Mouse (Mus musculus) neural tube, embryonic 11.5 days (tissue): Measurements from ENCODE around the gene Bnc2. TPM values are rescaled to one million over a fixed set of nuclear protein-coding genes. Genes with fewer than 3 reads are reported as not detected.

Experiments used
- ATAC-seq: fragments of 200-750 bp; cut with Nextera tagmentation; 2 replicates; pipeline ENCODE4 v1.8.0; 2017; ENCODE audit warnings: moderate number of reproducible peaks, mild to moderate bottlenecking, moderate TSS enrichment, moderate library complexity; ENCODE audit not compliant: insufficient read depth, low FRiP score, low TSS enrichment
- DNase-seq: peaks from one replicate; pipeline ENCODE4 v3.0.0-alpha.2; 2015; ENCODE audit warnings: low spot score
- H3K27ac ChIP-seq: fragments of 300-500 bp; sonication (generic); 2 replicates; pipeline ENCODE4 v1.5.1; 2014; ENCODE audit warnings: low read depth, mild to moderate bottlenecking, low read length
- H3K27me3 ChIP-seq: fragments of 300-500 bp; sonication (generic); 2 replicates; pipeline ENCODE4 v1.6.1; 2014; ENCODE audit warnings: mild to moderate bottlenecking, low read length, mixed read lengths; ENCODE audit not compliant: control insufficient read depth, insufficient read depth
- H3K36me3 ChIP-seq: fragments of 300-500 bp; sonication (generic); 2 replicates; pipeline ENCODE4 v1.6.1; 2014; ENCODE audit warnings: mild to moderate bottlenecking, low read length, moderate library complexity, mixed read lengths; ENCODE audit not compliant: control insufficient read depth, insufficient read depth
- H3K4me1 ChIP-seq: fragments of 300-500 bp; sonication (generic); 2 replicates; pipeline ENCODE4 v1.6.1; 2014; ENCODE audit warnings: low read length, mixed read lengths; ENCODE audit not compliant: control insufficient read depth, insufficient read depth
- H3K4me2 ChIP-seq: fragments of 300-500 bp; sonication (generic); 2 replicates; pipeline ENCODE4 v1.6.1; 2014; ENCODE audit warnings: low read depth, mild to moderate bottlenecking, moderate library complexity
- H3K4me3 ChIP-seq: fragments of 300-500 bp; sonication (generic); 2 replicates; pipeline ENCODE4 v1.5.1; 2014; ENCODE audit warnings: low read depth, low read length
- H3K9ac ChIP-seq: fragments of 300-500 bp; sonication (generic); 2 replicates; pipeline ENCODE4 v1.6.1; 2014; ENCODE audit warnings: mild to moderate bottlenecking, low read length
- H3K9me3 ChIP-seq: fragments of 300-500 bp; sonication (generic); 2 replicates; pipeline ENCODE4 v1.6.1; 2016; ENCODE audit warnings: low read length; ENCODE audit not compliant: control insufficient read depth
- WGBS: fragments of 180-500 bp; shearing (Covaris S2); extraction: QIAGEN DNeasy Blood & Tissue Kit; methylation state at CpG from one replicate; pipeline ENCODE4 v1.1.7; 2014; 5-methylcytosine and 5-hydroxymethylcytosine counted together
- polyA plus RNA-seq: library from polyadenylated mRNA; unstranded; fragments of >200 nt; fragmentation: Nextera tagmentation; extraction: Ambion mirVana; gene quantifications from 2 replicates; pipeline ENCODE4 v1.2.1, GENCODE M21; 2014

Bnc2 gene
- polyA plus RNA-seq, 1 experiment from 2014 or later, result 12.8 TPM

GRCm38 (mm10) chr4:84449246-84450005, 225.6 kb downstream of the Bnc2 start:
- 0 out of 2 replicates have a peak, but pooled peaks cover 4% of the 10 kb centered on the region for H3K4me1 ChIP-seq
- no peaks in the 10 kb centered on the region for H3K9me3 ChIP-seq
- H3K4me2 ChIP-seq, result no peak overlapping the region
- H3K4me3 ChIP-seq, result no peak overlapping the region
- H3K27me3 ChIP-seq, result no peaks in the 10 kb centered on the region
- H3K36me3 ChIP-seq, result no peaks in the 10 kb centered on the region
- 80% methylated on average over 7 of the region's 7 CpGs for WGBS
- H3K9ac ChIP-seq, result no peak overlapping the region
- H3K27ac ChIP-seq, result no peak overlapping the region
- no peak for DNase-seq
- ATAC-seq, result no peak

GRCm38 (mm10) chr4:84433324-84433723, 241.8 kb downstream of the Bnc2 start:
- no peak overlapping the region for H3K4me3 ChIP-seq
- no peak for DNase-seq
- H3K9ac ChIP-seq, result no peak overlapping the region
- no peak for ATAC-seq
- no peaks in the 10 kb centered on the region for H3K36me3 ChIP-seq
- no peaks in the 10 kb centered on the region for H3K9me3 ChIP-seq
- H3K27me3 ChIP-seq, result no peaks in the 10 kb centered on the region
- no peak overlapping the region for H3K4me2 ChIP-seq
- H3K4me1 ChIP-seq, result no peaks in the 10 kb centered on the region
- WGBS, result 95% methylated on average over 9 of the region's 9 CpGs
- no peak overlapping the region for H3K27ac ChIP-seq

DNA sequence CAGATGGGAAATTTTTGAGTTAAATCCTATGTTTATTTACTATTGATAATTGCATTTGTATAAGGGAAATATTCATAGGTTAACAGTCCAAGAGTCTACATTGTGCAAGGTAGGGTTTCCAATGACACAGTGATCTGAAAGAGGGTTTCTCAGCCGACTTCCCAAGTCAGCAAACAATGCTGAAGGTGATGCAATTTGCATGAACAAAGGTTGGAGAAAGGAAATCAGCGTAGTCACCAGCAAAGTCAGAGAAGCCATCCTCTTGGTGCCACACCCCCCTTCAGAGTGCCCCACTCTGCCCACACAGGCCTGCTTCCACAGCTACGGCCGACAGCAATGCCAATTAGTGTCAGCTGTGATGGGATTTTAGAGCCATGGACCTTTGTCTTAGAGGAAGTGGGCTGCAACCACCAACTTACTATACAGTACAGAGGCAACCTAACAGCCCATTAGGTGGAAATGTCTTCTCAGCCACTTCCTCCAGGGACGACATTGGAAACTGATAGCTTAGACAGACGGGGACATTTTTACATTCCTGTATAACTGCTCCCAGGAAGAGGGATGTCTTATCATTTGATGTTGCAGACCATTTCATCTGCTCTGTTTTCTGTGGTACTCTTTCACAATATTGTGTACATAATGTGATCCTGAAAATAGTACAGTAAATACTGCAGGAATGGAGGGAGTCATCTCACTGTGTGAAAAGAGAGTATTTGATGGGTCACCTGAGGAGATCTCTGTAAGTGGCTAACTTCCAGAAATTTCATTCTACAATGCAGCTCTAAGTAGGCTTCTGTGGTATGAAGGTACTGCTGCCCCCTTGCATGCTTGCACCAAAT, 243.2 kb downstream of the Bnc2 start:
- H3K9ac ChIP-seq, result no peak overlapping the region
- WGBS, result 54% methylated on average over 6 of the region's 6 CpGs
- H3K4me2 ChIP-seq, result no peak overlapping the region
- ATAC-seq (no peak), DNase-seq (no peak)
- H3K4me1 ChIP-seq, result no peaks in the 10 kb centered on the region
- no peak overlapping the region for H3K4me3 ChIP-seq
- no peak overlapping the region for H3K27ac ChIP-seq
- H3K36me3 ChIP-seq, result no peaks in the 10 kb centered on the region
- H3K9me3 ChIP-seq, result no peaks in the 10 kb centered on the region
- H3K27me3 ChIP-seq, result no peaks in the 10 kb centered on the region

DNA sequence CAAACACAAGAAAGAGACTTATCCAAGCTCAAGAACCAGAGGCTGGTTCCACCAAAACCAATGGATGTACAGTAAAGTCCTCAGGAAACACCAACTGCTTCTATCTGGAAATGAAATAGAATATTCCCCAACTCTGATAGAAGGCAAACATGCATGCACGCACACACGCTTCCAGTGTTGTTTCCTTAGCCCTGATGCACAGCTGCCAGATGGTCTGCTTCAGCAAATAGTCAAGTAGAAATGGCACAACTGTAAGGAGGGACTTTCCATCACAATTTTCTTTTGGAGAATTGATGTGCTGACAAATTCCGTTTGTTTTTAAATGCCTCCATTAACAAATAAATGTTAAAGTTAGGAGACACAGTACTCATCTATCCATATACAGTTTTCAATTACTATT, 247.1 kb downstream of the Bnc2 start:
- H3K4me2 ChIP-seq, result no peak overlapping the region
- no peak overlapping the region for H3K4me3 ChIP-seq
- H3K36me3 ChIP-seq, result no peaks in the 10 kb centered on the region
- no peaks in the 10 kb centered on the region for H3K9me3 ChIP-seq
- 87% methylated on average over 3 of the region's 3 CpGs for whole genome bisulfite sequencing
- no peaks in the 10 kb centered on the region for H3K4me1 ChIP-seq
- no peak overlapping the region for H3K27ac ChIP-seq
- H3K27me3 ChIP-seq, result no peaks in the 10 kb centered on the region
- DNase-seq (no peak), ATAC-seq (no peak)
- H3K9ac ChIP-seq, result no peak overlapping the region

DNA sequence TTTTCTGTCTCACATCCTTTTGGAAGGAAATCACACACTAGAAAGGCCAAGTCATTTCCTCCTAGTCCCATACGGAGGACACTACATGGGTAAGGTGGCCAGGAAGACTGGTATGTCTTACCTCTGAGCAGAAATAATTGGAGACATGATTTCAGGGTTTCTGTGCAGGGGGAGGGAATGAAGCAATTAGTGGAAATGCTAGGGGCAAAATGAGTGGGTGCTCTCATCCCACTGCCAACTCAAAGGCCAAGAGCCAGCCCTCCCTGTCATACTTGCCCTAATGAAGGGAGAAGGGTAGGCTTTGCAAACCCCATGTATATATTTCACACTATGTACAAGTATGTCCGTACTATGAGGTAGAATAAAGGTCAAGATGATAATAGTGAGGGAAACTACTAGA, 263.6 kb downstream of the Bnc2 start:
- DNase-seq (no peak), ATAC-seq (no peak)
- 96% methylated on average over 2 of the region's 2 CpGs for WGBS
- Histone ChIP-seq H3K27ac (no peak overlapping the region), H3K36me3 (no peaks in the 10 kb centered on the region), H3K4me3 (no peak overlapping the region), H3K4me1 (peaks cover 2% of the 10 kb centered on the region; the same call in 1 of the 2 replicates), H3K27me3 (no peaks in the 10 kb centered on the region), H3K4me2 (no peak overlapping the region), H3K9ac (no peak overlapping the region), H3K9me3 (no peaks in the 10 kb centered on the region)

DNA sequence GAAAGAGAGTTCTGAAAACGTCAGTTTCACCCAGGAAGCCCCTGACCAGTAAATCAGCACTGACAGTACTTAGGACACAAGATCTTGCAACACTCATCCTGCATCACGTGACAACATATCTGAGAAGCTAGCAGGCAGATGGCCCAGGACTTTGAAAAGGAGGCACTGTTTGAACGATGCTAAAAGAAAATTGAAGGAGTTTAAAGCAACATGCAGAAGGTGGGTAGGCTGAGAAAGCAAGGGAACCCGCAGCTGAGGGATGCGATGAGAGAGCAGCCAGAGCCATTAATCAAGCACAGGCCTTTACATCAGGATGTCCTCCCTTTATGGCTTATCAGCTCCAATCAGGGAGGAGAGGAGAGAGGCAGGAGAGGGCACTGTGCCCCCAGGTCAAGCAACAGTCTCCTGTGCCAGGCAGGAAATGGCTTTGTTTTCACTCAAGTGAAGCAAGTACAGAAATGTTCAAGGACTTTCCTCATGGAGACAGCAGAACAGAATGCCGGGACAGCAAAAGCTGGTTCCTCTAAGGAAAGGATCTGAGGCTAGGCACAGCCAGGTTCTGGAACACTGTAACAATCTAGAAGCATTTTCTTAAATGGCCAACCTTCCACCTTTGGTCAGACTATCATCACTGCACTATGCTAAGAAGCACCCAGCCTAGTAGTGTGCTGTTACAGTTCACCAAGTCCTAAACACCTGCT, 267.6 kb downstream of the Bnc2 start:
- no peak for DNase-seq
- Histone ChIP-seq H3K36me3 (no peaks in the 10 kb centered on the region), H3K27ac (no peak overlapping the region), H3K9ac (no peak overlapping the region), H3K9me3 (no peaks in the 10 kb centered on the region), H3K4me1 (peaks cover 2% of the 10 kb centered on the region; the same call in 1 of the 2 replicates), H3K4me3 (no peak overlapping the region), H3K4me2 (no peak overlapping the region), H3K27me3 (no peaks in the 10 kb centered on the region)
- ATAC-seq, result no peak
- WGBS, result 32% methylated on average over 6 of the region's 6 CpGs

DNA sequence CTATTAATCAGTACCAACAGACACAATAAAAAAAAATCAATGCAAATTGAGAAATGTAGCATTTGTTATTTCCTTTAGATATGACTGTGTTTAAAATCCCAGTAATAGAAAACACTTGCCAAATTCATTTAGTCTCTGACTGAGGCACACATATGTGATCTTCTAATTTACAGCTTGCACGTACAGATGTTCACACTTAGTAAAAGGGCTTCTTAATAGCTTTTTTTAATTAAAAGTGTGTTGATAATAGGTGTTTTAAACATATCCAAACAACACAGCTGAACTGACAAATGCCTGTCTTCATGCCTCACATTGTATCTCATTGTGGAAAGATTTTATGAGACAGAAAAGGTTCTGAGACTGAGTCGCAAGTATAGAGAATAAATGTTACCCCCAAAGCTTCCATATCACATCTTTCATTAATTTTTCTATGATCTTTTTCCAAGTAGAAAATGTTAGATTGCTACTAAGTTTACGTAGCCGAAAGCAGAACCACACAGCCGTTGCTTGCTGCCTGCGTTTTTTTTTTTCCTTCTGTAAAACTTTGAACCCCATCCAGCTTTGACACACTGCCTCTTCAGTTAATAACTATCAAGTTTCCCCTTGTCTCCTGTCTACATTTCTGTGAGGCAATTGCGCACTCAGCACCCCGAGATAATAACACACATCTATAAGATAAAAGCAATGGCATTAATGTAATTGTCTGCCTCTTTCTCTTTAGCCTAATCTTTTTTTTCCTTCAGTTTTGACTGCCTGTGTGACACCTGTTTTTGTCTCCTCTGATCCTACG, 271.5 kb downstream of the Bnc2 start:
- Histone ChIP-seq H3K4me1 (peaks cover 2% of the 10 kb centered on the region; the same call in 1 of the 2 replicates), H3K27ac (no peak overlapping the region), H3K36me3 (no peaks in the 10 kb centered on the region), H3K4me3 (no peak overlapping the region), H3K9ac (no peak overlapping the region), H3K9me3 (no peaks in the 10 kb centered on the region), H3K27me3 (no peaks in the 10 kb centered on the region), H3K4me2 (no peak overlapping the region)
- ATAC-seq, result no peak
- WGBS, result 71% methylated on average over 9 of the region's 9 CpGs
- DNase-seq, result no peak

DNA sequence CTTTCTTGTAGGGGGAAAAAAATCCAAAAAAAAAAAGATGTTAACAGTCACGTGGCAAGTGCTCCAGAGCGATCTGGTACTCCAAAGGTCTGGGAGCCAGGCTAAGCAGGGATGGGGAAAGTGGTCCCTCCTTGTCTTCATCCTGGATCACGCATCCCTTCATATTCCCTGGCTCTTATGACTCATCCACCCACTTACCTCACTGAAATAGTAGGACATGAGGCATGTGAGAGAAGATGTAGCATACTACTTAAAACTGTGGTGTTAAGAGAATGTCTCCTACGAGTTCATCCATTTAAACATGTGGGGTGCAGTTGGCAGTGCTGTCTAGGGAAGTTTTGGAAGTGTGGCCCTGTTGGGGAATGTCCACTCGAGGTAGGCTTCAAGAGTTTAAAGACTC, 286.1 kb downstream of the Bnc2 start:
- H3K36me3 ChIP-seq, result no peaks in the 10 kb centered on the region
- no peaks in the 10 kb centered on the region for H3K4me1 ChIP-seq
- no peak overlapping the region for H3K27ac ChIP-seq
- H3K27me3 ChIP-seq, result no peaks in the 10 kb centered on the region
- H3K4me2 ChIP-seq, result no peak overlapping the region
- WGBS, result 92% methylated on average over 5 of the region's 5 CpGs
- DNase-seq, result no peak
- no peaks in the 10 kb centered on the region for H3K9me3 ChIP-seq
- ATAC-seq, result no peak
- H3K4me3 ChIP-seq, result no peak overlapping the region
- no peak overlapping the region for H3K9ac ChIP-seq
